Mouse (Mus musculus): ENCODE data around the gene Rars2. TPM values are rescaled to one million over a fixed set of nuclear protein-coding genes. Genes with fewer than 3 reads are reported as not detected.

The Rars2 gene
- polyA plus RNA-seq, 1 experiment from 2014 or later = 29.9 TPM

DNA sequence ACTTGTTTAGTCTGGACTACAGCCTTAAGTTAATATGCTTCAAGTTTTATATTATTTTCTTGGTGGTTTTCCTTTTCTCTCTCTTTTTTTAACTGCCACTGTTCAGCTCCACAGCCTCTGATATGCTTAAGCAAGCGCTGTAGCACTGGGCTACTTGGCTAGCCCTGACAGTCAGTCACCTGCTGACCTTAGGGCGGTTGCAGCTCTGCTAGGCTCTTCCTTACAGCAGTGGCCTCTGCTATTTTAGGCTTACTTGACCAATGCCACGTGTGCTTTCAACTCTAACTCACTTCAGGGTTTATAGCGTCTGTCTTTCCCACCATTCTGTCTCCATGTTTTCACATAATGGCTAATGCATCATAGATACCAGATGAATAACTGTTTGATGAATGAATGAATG, 10.8 kb downstream of the Rars2 start:
- Histone ChIP-seq H3K79me2 (ENCODE audit: inconsistent target) (no peaks in the 10 kb centered on the region), H3K36me3 (ENCODE audit: inconsistent target) (peaks cover 44% of the 10 kb centered on the region), H3K27ac (no peak overlapping the region), H3K4me3 (ENCODE audit: inconsistent target) (no peak overlapping the region)
- WGBS (ENCODE audit: missing documents) = 90% methylated on average over 4 of the region's 4 CpGs

DNA sequence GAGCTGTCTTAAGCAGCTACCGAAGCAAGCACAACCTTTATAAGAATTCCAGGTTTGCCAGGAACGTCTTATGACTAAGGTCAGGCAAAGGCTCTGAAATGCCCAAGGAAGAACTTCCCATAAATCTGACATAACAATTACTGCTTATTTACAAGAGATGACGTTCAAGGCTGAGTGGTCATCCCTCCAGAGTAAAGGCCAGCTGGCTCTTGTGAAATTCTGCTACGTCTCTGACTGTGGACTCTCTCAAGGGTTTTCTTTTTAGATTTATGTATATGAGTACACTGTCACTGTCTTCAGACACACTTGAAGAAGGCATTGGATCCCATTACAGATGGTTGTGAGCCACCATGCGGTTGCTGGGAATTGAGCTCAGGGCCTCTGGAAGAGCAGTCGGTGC, 11.6 kb downstream of the Rars2 start:
- Histone ChIP-seq H3K27ac (no peak overlapping the region), H3K4me3 (ENCODE audit: inconsistent target) (no peak overlapping the region), H3K79me2 (ENCODE audit: inconsistent target) (no peaks in the 10 kb centered on the region), H3K36me3 (ENCODE audit: inconsistent target) (peaks cover 52% of the 10 kb centered on the region)
- WGBS (ENCODE audit: missing documents) = 96% methylated on average over 6 of the region's 6 CpGs

GRCm38 (mm10) chr4:34629956-34630355, 15.2 kb downstream of the Rars2 start:
- 100% methylated on average over 1 of the region's 1 CpGs for WGBS (ENCODE audit: missing documents)
- no peaks in the 10 kb centered on the region for H3K79me2 ChIP-seq (ENCODE audit: inconsistent target)
- no peak overlapping the region for H3K27ac ChIP-seq
- H3K4me3 ChIP-seq (ENCODE audit: inconsistent target) = no peak overlapping the region
- peaks cover 54% of the 10 kb centered on the region for H3K36me3 ChIP-seq (ENCODE audit: inconsistent target)

DNA sequence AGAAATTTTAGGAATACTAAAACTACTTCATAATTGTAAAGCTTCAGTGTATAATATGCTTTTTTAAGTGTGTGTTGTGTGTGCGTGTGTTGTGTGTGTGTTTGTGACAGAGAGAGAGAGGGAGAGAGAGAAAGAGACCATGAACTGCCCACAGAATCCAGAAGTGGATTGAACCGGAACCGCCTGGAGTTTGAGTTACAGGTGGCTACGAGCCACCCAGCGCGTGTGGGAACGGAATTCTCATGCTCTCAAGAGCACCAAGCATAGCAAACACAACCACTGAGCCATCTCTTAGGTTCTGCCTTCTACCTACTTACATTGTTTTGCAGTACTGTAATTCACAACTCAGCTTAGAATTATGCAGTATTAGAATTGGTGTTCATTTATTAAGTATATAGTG, 19.4 kb downstream of the Rars2 start:
- no peak overlapping the region for H3K4me3 ChIP-seq (ENCODE audit: inconsistent target)
- no peaks in the 10 kb centered on the region for H3K79me2 ChIP-seq (ENCODE audit: inconsistent target)
- no peak overlapping the region for H3K27ac ChIP-seq
- H3K36me3 ChIP-seq (ENCODE audit: inconsistent target) = peaks cover 32% of the 10 kb centered on the region
- 96% methylated on average over 7 of the region's 7 CpGs for WGBS (ENCODE audit: missing documents)

- Histone ChIP-seq H3K4me3 (ENCODE audit: inconsistent target) (no peak overlapping the region), H3K27ac (no peak overlapping the region), H3K36me3 (ENCODE audit: inconsistent target) (peaks cover 39% of the 10 kb centered on the region), H3K79me2 (ENCODE audit: inconsistent target) (no peaks in the 10 kb centered on the region)
- 94% methylated on average over 5 of the region's 5 CpGs for WGBS (ENCODE audit: missing documents)
These were observed 21.3 kb downstream of the Rars2 start for GRCm38 (mm10) chr4:34636036-34636435.

- WGBS (ENCODE audit: missing documents) = 90% methylated on average over 7 of the region's 7 CpGs
- peaks cover 28% of the 10 kb centered on the region for H3K36me3 ChIP-seq (ENCODE audit: inconsistent target)
- no peak overlapping the region for H3K27ac ChIP-seq
- no peak overlapping the region for H3K4me3 ChIP-seq (ENCODE audit: inconsistent target)
- H3K79me2 ChIP-seq (ENCODE audit: inconsistent target) = no peaks in the 10 kb centered on the region
These were observed 22.6 kb downstream of the Rars2 start for GRCm38 (mm10) chr4:34637386-34637785.

DNA sequence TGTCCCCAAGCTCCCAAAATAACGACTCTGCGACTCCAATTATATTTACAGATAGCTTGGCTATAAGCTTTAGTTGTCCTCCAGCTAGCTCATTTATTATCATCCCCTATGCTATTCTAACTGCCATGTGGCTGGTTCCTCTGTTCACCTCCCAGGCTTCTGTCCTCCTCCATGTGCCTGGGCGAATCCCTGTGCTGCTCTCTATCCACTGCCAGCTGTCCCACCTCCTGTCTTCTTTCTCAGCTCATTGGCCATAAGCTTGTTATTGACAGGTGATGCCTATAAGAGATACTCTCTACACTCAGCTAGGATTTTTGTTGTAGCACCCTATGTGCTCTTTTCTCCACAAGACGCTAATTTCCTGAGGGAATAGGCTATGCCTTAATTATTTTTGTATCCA, 23.1 kb downstream of the Rars2 start:
- WGBS (ENCODE audit: missing documents) = 92% methylated on average over 4 of the region's 4 CpGs
- Histone ChIP-seq H3K27ac (no peak overlapping the region), H3K36me3 (ENCODE audit: inconsistent target) (peaks cover 24% of the 10 kb centered on the region), H3K79me2 (ENCODE audit: inconsistent target) (no peaks in the 10 kb centered on the region), H3K4me3 (ENCODE audit: inconsistent target) (no peak overlapping the region)

DNA sequence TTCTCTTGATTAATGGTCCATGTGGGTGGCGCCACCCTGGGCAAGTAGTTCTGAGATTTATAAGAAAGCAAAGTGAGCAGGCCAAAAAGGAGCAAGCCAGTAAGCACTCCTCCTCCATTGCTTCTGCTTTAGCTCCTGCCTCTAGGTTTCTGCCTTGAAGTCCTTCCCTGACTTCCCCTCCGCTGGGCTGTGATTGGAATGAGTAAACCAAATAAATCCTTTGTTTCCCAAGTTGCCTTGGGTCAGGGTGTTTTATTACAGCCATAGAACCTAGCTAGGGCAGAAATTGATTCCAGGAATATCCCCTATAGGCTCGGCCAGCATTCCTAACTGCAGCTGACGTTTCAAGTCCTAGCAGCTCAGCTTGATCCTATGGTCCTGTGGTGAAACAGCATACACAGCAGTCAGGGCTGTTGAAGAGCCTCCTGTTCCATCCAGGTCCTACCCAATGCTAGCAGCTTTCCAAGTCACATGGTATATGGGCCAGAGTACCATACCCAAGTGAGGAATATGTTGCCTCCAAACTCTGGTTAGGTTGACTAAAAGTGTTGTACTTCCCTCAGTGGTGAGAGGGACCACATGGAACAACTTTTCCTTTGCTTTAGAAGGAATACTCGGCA, 25.1 kb downstream of the Rars2 start:
- Histone ChIP-seq H3K36me3 (ENCODE audit: inconsistent target) (peaks cover 18% of the 10 kb centered on the region), H3K27ac (no peak overlapping the region), H3K4me3 (ENCODE audit: inconsistent target) (no peak overlapping the region), H3K79me2 (ENCODE audit: inconsistent target) (no peaks in the 10 kb centered on the region)
- 97% methylated on average over 5 of the region's 5 CpGs for WGBS (ENCODE audit: missing documents)

- H3K36me3 ChIP-seq (ENCODE audit: inconsistent target) = peaks cover 20% of the 10 kb centered on the region
- 97% methylated on average over 3 of the region's 3 CpGs for WGBS (ENCODE audit: missing documents)
- no peak overlapping the region for H3K27ac ChIP-seq
- no peaks in the 10 kb centered on the region for H3K79me2 ChIP-seq (ENCODE audit: inconsistent target)
- H3K4me3 ChIP-seq (ENCODE audit: inconsistent target) = no peak overlapping the region
These were observed 26.0 kb downstream of the Rars2 start for GRCm38 (mm10) chr4:34640731-34641130.

DNA sequence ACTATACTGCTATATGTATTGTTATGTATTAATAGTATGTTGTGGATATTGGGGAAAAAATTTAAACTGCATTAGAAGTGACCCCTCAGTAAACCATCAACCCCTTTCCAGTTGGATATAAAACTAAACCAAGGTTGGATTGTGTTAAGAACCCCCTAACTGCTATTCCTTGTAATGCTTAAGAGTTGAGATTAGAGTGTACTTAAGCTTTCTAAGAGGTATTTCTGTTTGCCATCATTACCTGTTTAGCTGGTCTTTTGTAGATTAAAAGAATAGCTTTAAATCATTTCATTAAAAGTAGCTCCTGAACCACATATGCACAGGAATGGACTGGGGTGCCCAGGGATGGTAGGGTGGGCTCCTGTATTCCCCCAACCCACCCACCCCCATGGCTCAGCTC, 30.0 kb downstream of the Rars2 start:
- peaks cover 31% of the 10 kb centered on the region for H3K36me3 ChIP-seq (ENCODE audit: inconsistent target)
- H3K79me2 ChIP-seq (ENCODE audit: inconsistent target) = no peaks in the 10 kb centered on the region
- no peak overlapping the region for H3K4me3 ChIP-seq (ENCODE audit: inconsistent target)
- no peak overlapping the region for H3K27ac ChIP-seq

DNA sequence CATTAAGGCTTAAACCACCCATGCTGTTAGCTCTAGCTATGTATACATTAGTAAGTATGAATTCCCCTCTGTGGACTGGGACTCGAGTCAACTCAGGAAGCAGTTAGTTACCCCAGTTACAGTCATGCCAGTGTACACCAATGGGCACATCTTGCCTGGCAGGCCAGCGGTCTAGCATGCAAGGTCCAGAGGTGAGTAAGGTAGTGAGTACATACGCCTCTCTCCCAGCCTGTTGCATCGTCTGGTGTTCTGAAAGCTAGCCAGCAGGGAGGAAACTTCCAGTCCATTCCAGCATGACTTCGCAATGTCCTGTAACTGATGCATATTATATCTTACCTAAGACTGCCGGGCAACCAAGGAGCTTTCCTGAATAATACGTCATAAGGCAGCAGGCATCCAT, 38.4 kb downstream of the Rars2 start:
- no peak overlapping the region for H3K27ac ChIP-seq
- no peaks in the 10 kb centered on the region for H3K79me2 ChIP-seq (ENCODE audit: inconsistent target)
- peaks cover 56% of the 10 kb centered on the region for H3K36me3 ChIP-seq (ENCODE audit: inconsistent target)
- H3K4me3 ChIP-seq (ENCODE audit: inconsistent target) = no peak overlapping the region
- 87% methylated on average over 7 of the region's 7 CpGs for WGBS (ENCODE audit: missing documents)

DNA sequence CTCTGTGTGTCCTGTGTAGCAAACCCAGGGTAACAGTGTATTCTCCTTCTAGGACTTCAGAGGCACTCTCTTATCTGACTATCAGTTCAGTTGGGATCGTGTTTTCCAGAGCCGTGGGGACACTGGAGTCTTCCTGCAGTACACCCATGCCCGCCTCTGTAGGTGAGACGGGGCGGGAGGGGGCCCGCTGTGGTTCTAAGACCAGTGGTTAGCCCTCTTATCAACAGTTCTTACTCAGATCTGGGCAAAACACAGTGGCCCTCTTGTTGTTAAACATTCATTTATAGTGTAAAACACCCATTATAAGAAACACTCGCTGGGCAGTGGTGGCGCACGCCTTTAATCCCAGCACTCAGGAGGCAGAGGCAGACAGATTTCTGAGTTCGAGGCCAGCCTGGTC, 41.3 kb downstream of the Rars2 start:
- 94% methylated on average over 6 of the region's 10 CpGs for WGBS (ENCODE audit: missing documents)
- H3K4me3 ChIP-seq (ENCODE audit: inconsistent target) = no peak overlapping the region
- H3K79me2 ChIP-seq (ENCODE audit: inconsistent target) = no peaks in the 10 kb centered on the region
- H3K27ac ChIP-seq = no peak overlapping the region
- peaks cover 69% of the 10 kb centered on the region for H3K36me3 ChIP-seq (ENCODE audit: inconsistent target)

GRCm38 (mm10) chr4:34659012-34659411, 44.3 kb downstream of the Rars2 start:
- Histone ChIP-seq H3K36me3 (ENCODE audit: inconsistent target) (peaks cover 60% of the 10 kb centered on the region), H3K4me3 (ENCODE audit: inconsistent target) (no peak overlapping the region), H3K79me2 (ENCODE audit: inconsistent target) (no peaks in the 10 kb centered on the region), H3K27ac (no peak overlapping the region)
- 91% methylated on average over 2 of the region's 2 CpGs for WGBS (ENCODE audit: missing documents)

GRCm38 (mm10) chr4:34661514-34661913, 46.8 kb downstream of the Rars2 start:
- peaks cover 57% of the 10 kb centered on the region for H3K36me3 ChIP-seq (ENCODE audit: inconsistent target)
- H3K27ac ChIP-seq = no peak overlapping the region
- 100% methylated on average over 2 of the region's 2 CpGs for WGBS (ENCODE audit: missing documents)
- H3K79me2 ChIP-seq (ENCODE audit: inconsistent target) = no peaks in the 10 kb centered on the region
- H3K4me3 ChIP-seq (ENCODE audit: inconsistent target) = no peak overlapping the region

DNA sequence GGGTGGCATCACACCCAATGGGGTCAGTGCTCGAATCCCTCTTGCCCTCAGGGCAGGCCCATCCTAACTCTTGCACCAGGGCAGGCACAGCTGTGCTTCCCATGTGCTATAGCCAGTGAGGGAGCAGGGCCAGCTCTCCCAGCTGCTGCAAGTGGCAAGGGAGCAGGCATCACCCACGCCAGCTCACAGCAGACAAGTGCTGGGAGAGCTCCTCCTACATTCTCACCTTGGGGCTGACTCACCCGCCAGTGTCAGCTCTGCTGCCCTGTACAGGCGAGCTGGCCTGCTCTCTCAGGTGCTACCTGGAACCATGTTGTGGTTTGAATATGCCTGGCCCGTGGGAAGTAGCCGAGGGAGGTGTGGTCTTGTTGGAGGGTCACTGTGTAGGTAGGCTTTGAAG, 47.2 kb downstream of the Rars2 start:
- no peaks in the 10 kb centered on the region for H3K79me2 ChIP-seq (ENCODE audit: inconsistent target)
- WGBS (ENCODE audit: missing documents) = 93% methylated on average over 6 of the region's 6 CpGs
- no peak overlapping the region for H3K27ac ChIP-seq
- H3K36me3 ChIP-seq (ENCODE audit: inconsistent target) = peaks cover 55% of the 10 kb centered on the region
- no peak overlapping the region for H3K4me3 ChIP-seq (ENCODE audit: inconsistent target)

GRCm38 (mm10) chr4:34667923-34668322, 53.2 kb downstream of the Rars2 start:
- Histone ChIP-seq H3K79me2 (ENCODE audit: inconsistent target) (no peaks in the 10 kb centered on the region), H3K36me3 (ENCODE audit: inconsistent target) (peaks cover 28% of the 10 kb centered on the region; the same call in 1 of the 2 replicates), H3K4me3 (ENCODE audit: inconsistent target) (no peak overlapping the region), H3K27ac (no peak overlapping the region)
- WGBS (ENCODE audit: missing documents) = 97% methylated on average over 5 of the region's 5 CpGs

Data from macrophage (primary cell).